Mouse (Mus musculus) erythroblast, embryonic 14.5 days (primary cell): ENCODE data around the gene Zfp106.

Experiments
- GATA1 ChIP-seq: IDR thresholded peaks from 2 replicates; pipeline ENCODE4 v1.6.1; 2012; ENCODE audit warnings: low read length, inconsistent platforms, mixed read lengths
- TAL1 ChIP-seq: IDR thresholded peaks from 3 replicates; pipeline ENCODE4 v1.6.1; 2012; ENCODE audit warnings: low read length, inconsistent platforms, mixed read lengths

DNA sequence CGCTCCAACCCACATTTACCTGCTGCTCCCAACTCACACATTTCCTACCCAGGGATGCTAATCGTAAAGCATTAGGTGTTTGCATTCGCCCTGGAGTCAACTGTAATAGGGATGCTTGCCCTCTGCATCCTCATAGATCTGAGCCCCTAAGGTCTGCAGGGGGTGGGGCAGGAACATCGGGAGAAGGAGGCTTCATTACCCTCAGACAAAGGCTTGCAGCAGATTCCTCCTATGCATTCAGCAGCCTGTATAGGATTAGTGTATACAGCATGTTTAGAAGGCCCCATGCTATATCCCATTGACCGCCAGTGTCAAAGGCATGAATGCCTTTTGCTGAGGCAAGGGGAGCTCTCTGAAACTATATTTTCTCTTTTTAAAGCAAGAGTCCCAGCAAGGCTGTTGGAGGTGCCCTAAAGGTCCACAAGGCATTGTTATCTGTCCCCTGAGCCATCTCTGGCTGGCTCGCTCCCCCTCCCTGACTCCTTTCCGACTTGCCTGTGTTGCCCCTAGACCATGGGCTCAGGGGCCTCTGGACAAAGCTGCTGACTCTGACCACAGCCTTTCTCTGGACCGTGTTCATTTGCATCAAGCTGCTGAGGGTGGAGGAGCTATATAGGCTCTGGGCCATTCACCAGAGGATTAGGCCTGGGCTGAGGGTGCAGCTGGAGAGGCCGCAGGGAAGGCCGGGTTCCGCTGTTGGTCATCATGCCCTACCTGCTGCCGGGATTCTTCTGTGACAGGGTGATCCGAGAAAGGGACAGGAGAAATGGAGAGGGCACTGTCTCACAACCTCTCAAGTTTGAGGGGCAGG lies 87.2 kb downstream of the Zfp106 start:
- TF ChIP-seq GATA1 (no peak), TAL1 (no peak)
